Mouse (Mus musculus) C2C12 (cell line): ENCODE measurements around the gene Pycr2. TPM values are rescaled to one million over a fixed set of nuclear protein-coding genes. Genes with fewer than 3 reads are reported as not detected.

Experiments used
- H3K27me3 ChIP-seq: one replicate; pipeline ENCODE4 v1.6.1; 2011; ENCODE audit not compliant: control insufficient read depth, insufficient read depth, insufficient read length
- H3K36me3 ChIP-seq: one replicate; pipeline ENCODE4 v1.6.1; 2011; ENCODE audit not compliant: control insufficient read depth, insufficient read depth
- H3K4me3 ChIP-seq: one replicate; pipeline ENCODE4 v1.5.1; 2011; ENCODE audit warnings: mild to moderate bottlenecking, control low read depth; ENCODE audit not compliant: poor library complexity, insufficient read depth, severe bottlenecking
- H3K79me2 ChIP-seq: one replicate; pipeline ENCODE4 v1.6.1; 2011; ENCODE audit not compliant: control insufficient read depth, insufficient read depth
- H3K79me3 ChIP-seq: one replicate; pipeline ENCODE4 v1.6.1; 2011; ENCODE audit warnings: low read depth, control low read depth
- H3ac ChIP-seq: one replicate; pipeline ENCODE3; 2011; ENCODE audit warnings: low read depth; ENCODE audit not compliant: control insufficient read depth, insufficient read length
- CEBPB ChIP-seq: IDR thresholded peaks from one replicate; pipeline ENCODE4 v1.6.1; 2011; ENCODE audit warnings: low read depth, mild to moderate bottlenecking, control low read depth, moderate library complexity
- CTCF ChIP-seq: IDR thresholded peaks from one replicate; pipeline ENCODE4 v1.5.1; 2011; ENCODE audit not compliant: control insufficient read depth, insufficient read depth, insufficient read length
- FOSL1 ChIP-seq: IDR thresholded peaks from one replicate; pipeline ENCODE4 v1.8.0; 2011; ENCODE audit warnings: mild to moderate bottlenecking, low read length; ENCODE audit not compliant: poor library complexity, insufficient read depth, severe bottlenecking
- MAX ChIP-seq: IDR thresholded peaks from one replicate; pipeline ENCODE4 v1.6.1; 2011; ENCODE audit warnings: mild to moderate bottlenecking, control low read depth
- MYOD1 ChIP-seq: IDR thresholded peaks from one replicate; pipeline ENCODE4 v1.6.1; 2011; ENCODE audit warnings: low read depth; ENCODE audit not compliant: control insufficient read depth, insufficient read length
- MYOG ChIP-seq: IDR thresholded peaks from one replicate; pipeline ENCODE4 v1.6.1; 2011; ENCODE audit not compliant: control insufficient read depth, insufficient read length; ENCODE audit errors: extremely low read depth
- USF1 ChIP-seq: IDR thresholded peaks from one replicate; pipeline ENCODE4 v1.6.1; 2011; ENCODE audit warnings: low read depth, mild to moderate bottlenecking, control low read depth, moderate library complexity
- long read RNA-seq, 2 experiments: library from polyadenylated mRNA; unstranded; transcript quantifications; one replicate each; pipeline ENCODE4 v2.0.0; 2019 to 2020
- polyA plus RNA-seq: library from polyadenylated mRNA; unstranded; fragments of >200 nt; fragmentation: generic; extraction: Trizol; gene quantifications from one replicate; pipeline ENCODE4 v1.2.1, GENCODE M21; 2012; ENCODE audit warnings: missing spikeins

Gene Pycr2
- polyA plus RNA-seq = 114 TPM
- long read RNA-seq, experiment 1, transcript Pycr2-201 (7 exons, 1,580 nt) = major isoform, 125 of 150 reads
- long read RNA-seq, experiment 1, partial matches to known transcripts = 16 of 150 reads
- long read RNA-seq, experiment 1, other reads (novel, unspliced or antisense) = 9 of 150 reads
- long read RNA-seq, experiment 2, transcript Pycr2-201 (7 exons, 1,580 nt) = major isoform, 793 of 839 reads
- long read RNA-seq, experiment 2, partial matches to known transcripts = 4 of 839 reads
- long read RNA-seq, experiment 2, other reads (novel, unspliced or antisense) = 42 of 839 reads

DNA sequence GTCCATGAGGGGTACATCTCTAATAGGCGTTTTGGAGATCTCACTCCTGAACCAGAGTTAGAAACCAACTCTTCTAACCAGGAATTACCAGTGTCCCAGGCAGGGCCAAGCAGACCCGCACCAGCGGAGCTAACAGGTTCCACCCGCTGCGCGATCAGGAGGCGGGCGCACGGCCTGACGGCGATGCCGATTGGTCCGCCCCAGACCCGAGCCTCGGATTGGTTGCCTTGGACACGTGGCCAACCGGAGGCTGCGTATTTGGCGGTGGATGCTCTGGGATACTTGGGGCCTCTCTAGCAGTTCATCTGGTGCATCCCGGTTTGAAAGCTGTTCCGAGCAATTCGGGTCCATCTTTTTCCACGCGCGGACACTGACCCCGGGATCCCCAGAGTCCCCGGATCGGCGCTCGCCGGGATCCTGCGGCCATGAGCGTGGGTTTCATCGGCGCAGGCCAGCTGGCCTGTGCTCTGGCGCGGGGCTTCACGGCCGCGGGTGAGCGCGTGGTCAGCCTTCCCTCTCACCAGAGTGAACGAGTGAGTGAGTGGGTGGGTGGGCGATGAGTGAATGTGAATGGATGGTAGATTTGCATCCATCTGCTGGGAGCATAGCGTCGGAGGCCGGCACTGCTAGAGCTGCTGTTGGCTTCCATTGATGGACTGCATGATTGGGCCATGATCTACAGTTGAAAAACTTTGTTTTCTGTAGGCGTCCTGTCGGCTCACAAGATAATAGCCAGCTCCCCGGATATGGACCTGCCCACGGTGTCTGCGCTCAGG, at the start of gene Pycr2:
Gene Pycr2 (plus strand): TSS at position 255 of the 776 bp plus-strand sequence.
- Histone ChIP-seq H3K36me3 (peaks cover 26% of the 10 kb centered on the region), H3K79me3 (peaks cover 25% of the 10 kb centered on the region), H3ac (peak within 1 kb of the TSS; percentile 71), H3K79me2 (peaks cover 32% of the 10 kb centered on the region), H3K4me3 (peak within 1 kb of the TSS; percentile 79), H3K27me3 (no peaks in the 10 kb centered on the region)
- TF ChIP-seq MAX (peak; percentile 39), USF1 (peak; percentile 99), FOSL1 (no peak)

DNA sequence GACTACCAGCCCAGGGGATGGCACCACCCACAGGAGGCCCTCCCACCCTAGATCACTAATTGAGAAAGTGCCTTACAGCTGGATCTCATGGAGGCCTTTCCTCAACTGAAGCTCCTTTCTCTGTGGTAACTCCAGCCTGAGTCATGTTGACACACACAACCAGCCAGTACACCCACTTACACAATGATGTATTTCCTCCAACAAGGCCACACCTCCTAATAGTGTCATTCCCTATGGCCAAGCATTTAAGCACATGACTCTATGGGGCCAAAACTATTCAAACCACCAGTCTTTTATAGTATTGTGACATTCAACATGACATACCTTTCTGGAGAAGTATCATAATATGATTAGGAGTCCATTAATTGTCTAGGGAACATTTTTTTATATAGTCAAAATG, 45.3 kb upstream of the Pycr2 start:
- H3K4me3 ChIP-seq = no peak overlapping the region
- H3K36me3 ChIP-seq = peaks cover 82% of the 10 kb centered on the region
- TF ChIP-seq FOSL1 (no peak), CEBPB (no peak), MYOG (no peak), USF1 (no peak), MYOD1 (no peak), CTCF (no peak), MAX (no peak)
- H3K79me3 ChIP-seq = peaks cover 16% of the 10 kb centered on the region
- H3K79me2 ChIP-seq = peaks cover 27% of the 10 kb centered on the region
- no peak overlapping the region for H3ac ChIP-seq
- no peaks in the 10 kb centered on the region for H3K27me3 ChIP-seq

DNA sequence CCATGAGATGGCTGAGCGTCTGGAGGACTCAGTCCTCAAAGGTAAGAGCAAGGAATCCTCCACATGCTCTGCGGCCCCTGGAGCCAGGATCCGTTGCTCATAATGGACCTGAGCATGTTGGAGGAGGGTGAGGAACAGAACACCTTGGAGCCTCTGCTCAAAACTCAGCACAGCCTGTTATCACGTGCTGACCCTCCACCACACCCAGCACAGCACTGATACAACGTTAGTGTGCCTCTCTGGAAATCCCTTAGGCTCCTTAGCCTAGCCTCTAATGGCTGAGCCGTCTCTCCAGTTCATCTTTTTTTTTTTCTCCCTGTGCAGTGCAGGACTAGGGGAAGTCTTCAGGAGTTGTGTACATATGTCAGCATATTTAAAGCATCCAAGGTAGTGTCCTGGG, 44.1 kb upstream of the Pycr2 start:
- Histone ChIP-seq H3K4me3 (no peak overlapping the region), H3ac (no peak overlapping the region), H3K79me3 (peaks cover 8% of the 10 kb centered on the region), H3K27me3 (no peaks in the 10 kb centered on the region), H3K79me2 (peaks cover 28% of the 10 kb centered on the region), H3K36me3 (peaks cover 88% of the 10 kb centered on the region)
- TF ChIP-seq CTCF (no peak), FOSL1 (no peak)

DNA sequence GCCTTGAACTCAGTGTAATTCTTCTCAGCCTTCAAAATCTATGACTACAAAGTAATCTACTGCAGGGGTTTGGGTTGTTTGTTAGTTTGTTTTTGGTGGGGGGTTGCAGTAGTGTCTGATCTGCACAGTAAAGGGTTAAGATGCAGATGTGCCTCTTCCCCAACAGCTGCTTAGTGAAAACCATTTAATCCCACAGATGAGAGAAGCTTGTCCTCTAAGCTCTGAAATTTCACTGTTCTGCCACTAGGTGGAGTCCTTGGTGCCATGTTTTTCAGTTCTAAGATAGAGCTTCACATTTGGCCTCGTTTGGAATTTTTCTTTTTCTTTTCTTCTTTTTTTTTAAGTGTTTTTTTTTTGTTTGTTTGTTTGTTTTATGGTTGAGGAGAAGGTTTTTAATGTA, 40.5 kb upstream of the Pycr2 start:
- Histone ChIP-seq H3K79me3 (no peaks in the 10 kb centered on the region), H3K27me3 (no peaks in the 10 kb centered on the region), H3ac (no peak overlapping the region), H3K79me2 (peaks cover 15% of the 10 kb centered on the region), H3K4me3 (no peak overlapping the region), H3K36me3 (peaks cover 85% of the 10 kb centered on the region)
- peak; percentile 23 for TF ChIP-seq CTCF
- no peak for TF ChIP-seq MYOG

DNA sequence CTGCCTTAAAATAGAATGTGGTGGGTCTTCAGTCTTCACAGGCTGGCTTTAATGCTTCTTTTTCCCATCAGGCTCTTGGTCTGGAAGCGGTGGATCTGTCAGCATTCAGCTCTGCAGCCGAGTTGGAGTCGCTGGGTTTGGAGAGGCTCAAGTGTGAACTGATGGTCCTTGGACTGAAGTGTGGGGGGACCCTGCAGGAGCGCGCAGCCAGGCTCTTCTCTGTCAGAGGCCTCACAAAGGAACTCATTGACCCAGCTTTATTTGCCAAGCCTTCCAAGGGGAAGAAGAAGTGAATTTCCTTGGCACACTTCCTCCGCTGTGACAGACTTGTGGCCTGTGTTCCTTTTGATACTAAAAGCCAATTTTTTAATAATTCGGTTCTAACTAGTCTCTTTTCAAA, 38.1 kb upstream of the Pycr2 start:
- H3K79me2 ChIP-seq = peaks cover 15% of the 10 kb centered on the region
- no peak overlapping the region for H3ac ChIP-seq
- H3K27me3 ChIP-seq = no peaks in the 10 kb centered on the region
- H3K4me3 ChIP-seq = no peak overlapping the region
- no peaks in the 10 kb centered on the region for H3K79me3 ChIP-seq
- H3K36me3 ChIP-seq = peaks cover 61% of the 10 kb centered on the region
- TF ChIP-seq USF1 (no peak), MYOD1 (no peak), FOSL1 (no peak), CTCF (no peak), MYOG (no peak), CEBPB (no peak), MAX (no peak)

DNA sequence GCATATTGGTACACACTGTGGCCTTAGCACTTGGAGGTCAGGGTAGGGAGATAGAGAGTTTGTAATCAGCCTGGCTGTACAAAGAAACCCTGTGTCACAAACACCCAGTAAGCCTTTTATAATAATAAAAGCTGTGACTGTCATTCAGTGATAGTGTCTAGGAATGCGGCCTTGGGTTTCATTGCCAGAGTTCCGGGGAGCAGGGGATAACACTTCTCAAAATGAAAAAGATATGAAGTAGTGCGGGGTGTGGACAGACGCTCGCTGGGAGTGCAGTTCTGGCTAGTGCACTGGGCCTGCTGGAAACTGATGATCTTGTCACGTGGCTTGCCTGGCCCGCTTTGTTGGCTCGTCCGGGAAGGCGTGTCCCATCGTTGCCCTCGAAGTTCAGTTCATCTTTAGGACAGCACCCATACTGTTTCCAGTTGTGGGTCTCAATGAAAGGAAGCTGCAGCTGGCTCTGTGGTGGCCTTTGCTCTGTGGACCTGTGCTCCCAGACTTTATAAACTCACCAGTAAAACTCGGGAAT, 33.9 kb upstream of the Pycr2 start:
- no peak overlapping the region for H3ac ChIP-seq
- TF ChIP-seq CTCF (no peak), MAX (no peak), FOSL1 (no peak), MYOG (no peak), CEBPB (no peak), USF1 (no peak), MYOD1 (no peak)
- no peaks in the 10 kb centered on the region for H3K27me3 ChIP-seq
- H3K79me2 ChIP-seq = no peaks in the 10 kb centered on the region
- no peaks in the 10 kb centered on the region for H3K79me3 ChIP-seq
- no peak overlapping the region for H3K4me3 ChIP-seq
- H3K36me3 ChIP-seq = peaks cover 26% of the 10 kb centered on the region
